Mouse (Mus musculus) megakaryocyte, embryonic 14.5 days (primary cell): ENCODE measurements around the gene Eif2ak3.

Source experiments
- FLI1 ChIP-seq: IDR thresholded peaks from 2 replicates; pipeline ENCODE4 v1.6.1; 2012; ENCODE audit warnings: low read length, inconsistent platforms, mixed read lengths
- GATA1 ChIP-seq: IDR thresholded peaks from 3 replicates; pipeline ENCODE4 v1.6.1; 2012; ENCODE audit warnings: mixed read lengths, low read length, inconsistent platforms, borderline replicate concordance

DNA sequence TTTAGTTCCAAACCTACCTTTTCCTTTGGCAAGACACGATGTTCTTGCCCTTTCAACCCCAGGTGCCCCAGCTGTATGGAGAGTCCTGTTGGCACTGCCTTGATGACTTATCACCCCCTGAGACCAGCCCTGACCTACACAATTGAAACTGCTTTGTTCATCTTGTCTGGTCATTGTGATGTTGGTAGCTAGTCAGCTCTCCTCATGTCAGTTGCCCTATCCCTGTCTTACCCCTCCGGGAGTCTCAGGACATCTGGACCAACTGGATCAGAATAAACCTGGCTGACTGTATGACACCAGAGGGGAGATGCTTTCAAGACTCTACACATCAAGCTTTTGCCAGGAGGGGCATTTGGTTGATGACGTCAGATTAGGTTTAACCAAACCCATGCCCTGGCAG is 74.5 kb downstream of the Eif2ak3 start, which contains the start of gene Tex37:
- TF ChIP-seq GATA1 (no peak), FLI1 (no peak)
